Mouse (Mus musculus): ENCODE measurements around the gene Fdx1.

DNA sequence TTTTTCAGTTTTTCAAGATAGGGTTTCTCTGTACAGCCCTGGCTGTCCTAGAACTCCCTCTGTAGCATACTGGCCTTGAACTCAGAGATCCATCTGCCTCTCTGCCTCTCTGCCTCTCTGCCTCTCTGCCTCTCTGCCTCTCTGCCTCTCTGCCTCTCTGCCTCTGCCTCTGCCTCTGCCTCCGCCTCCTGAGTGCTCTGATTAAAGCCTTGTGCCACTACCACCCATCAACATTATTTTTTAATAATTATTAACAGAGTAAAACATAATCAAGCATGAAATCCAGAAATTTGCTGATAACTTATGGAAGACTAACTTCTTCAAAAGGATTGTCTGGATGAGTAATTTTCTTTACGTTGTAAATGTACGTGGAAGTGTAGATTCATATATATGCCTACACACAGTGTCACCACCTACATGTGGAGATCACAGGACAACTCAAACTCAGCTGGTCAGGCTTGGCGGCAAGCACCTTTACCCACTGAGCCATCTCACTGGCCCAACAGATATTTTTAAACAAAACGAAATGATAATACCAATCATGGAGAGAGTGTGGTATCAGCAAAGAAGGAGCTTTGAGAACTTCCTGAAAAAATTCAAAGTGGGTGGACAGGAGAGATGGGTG lies 31.4 kb upstream of the Fdx1 start:
- TF ChIP-seq EP300 (IDR thresholded peaks at IDR 0.05; ENCODE audit: low read depth) = no peak
- TF ChIP-seq CTCF (IDR thresholded peaks at IDR 0.05; ENCODE audit: low read depth) = no peak
